Mouse (Mus musculus): ENCODE measurements at regions not wholly inside any gene's neighbourhood (a gene's known extent, or its start where the extent isn't known, plus 50 kb on each side); places are given as distances from the start of the nearest gene placed in this dataset.
A peak's percentile ranks its signal among the peaks of the same experiment; 100 is the strongest.

GRCm38 (mm10) chr3:19888405-19888804, 68.4 kb upstream of the Cp start:
- H3K36me3 ChIP-seq: no peaks in the 10 kb centered on the region
- no peak for DNase-seq (ENCODE audit: low spot score)
- H3K4me1 ChIP-seq: no peaks in the 10 kb centered on the region
- no peaks in the 10 kb centered on the region for H3K9me3 ChIP-seq (replicated peaks)
- H3K4me3 ChIP-seq: no peak overlapping the region
- H3K27me3 ChIP-seq (ENCODE audit: low read depth, poor library complexity, severe bottlenecking): no peaks in the 10 kb centered on the region
- no peak overlapping the region for H3K27ac ChIP-seq (replicated peaks)

- WGBS: 5% methylated on average over 10 of the region's 10 CpGs
- Histone ChIP-seq H3K4me3 (peak overlapping the region; percentile 91), H3K27me3 (ENCODE audit: low read depth, poor library complexity, severe bottlenecking) (no peaks in the 10 kb centered on the region), H3K36me3 (peaks cover 23% of the 10 kb centered on the region), H3K9me3 (replicated peaks) (peaks cover 6% of the 10 kb centered on the region; the same call in 1 of the 2 replicates), H3K27ac (replicated peaks) (peak overlapping the region; percentile 92), H3K4me1 (peaks cover 24% of the 10 kb centered on the region)
- no peak for DNase-seq (ENCODE audit: low spot score)
These were observed 62.6 kb upstream of the Cp start for GRCm38 (mm10) chr3:19894258-19894629.

- Histone ChIP-seq H3K27me3 (ENCODE audit: low read depth, poor library complexity, severe bottlenecking) (no peaks in the 10 kb centered on the region), H3K9me3 (replicated peaks) (peaks cover 9% of the 10 kb centered on the region; the same call in 1 of the 2 replicates), H3K4me1 (peaks cover 24% of the 10 kb centered on the region), H3K4me3 (peak overlapping the region; percentile 91), H3K27ac (replicated peaks) (peak overlapping the region; percentile 92), H3K36me3 (peaks cover 30% of the 10 kb centered on the region)
- DNase-seq (ENCODE audit: low spot score): peak; percentile 94
- WGBS: under 1% methylated on average over 68 of the region's 68 CpGs
These were observed 62.0 kb upstream of the Cp start for GRCm38 (mm10) chr3:19894630-19895578.

- H3K27ac ChIP-seq (replicated peaks): peak overlapping the region; percentile 92
- DNase-seq (ENCODE audit: low spot score): no peak
- no peaks in the 10 kb centered on the region for H3K27me3 ChIP-seq (ENCODE audit: low read depth, poor library complexity, severe bottlenecking)
- peaks cover 13% of the 10 kb centered on the region; the same call in 1 of the 2 replicates for H3K9me3 ChIP-seq (replicated peaks)
- H3K36me3 ChIP-seq: peaks cover 39% of the 10 kb centered on the region
- H3K4me1 ChIP-seq: peaks cover 24% of the 10 kb centered on the region
- peak overlapping the region; percentile 91 for H3K4me3 ChIP-seq
- WGBS: 49% methylated on average over 5 of the region's 5 CpGs
These were observed 61.1 kb upstream of the Cp start for GRCm38 (mm10) chr3:19895755-19896154.

- peaks cover 43% of the 10 kb centered on the region for H3K36me3 ChIP-seq
- peaks cover 13% of the 10 kb centered on the region; the same call in 1 of the 2 replicates for H3K9me3 ChIP-seq (replicated peaks)
- no peak overlapping the region; the same call in 1 of the 2 replicates for H3K4me3 ChIP-seq
- no peaks in the 10 kb centered on the region for H3K27me3 ChIP-seq (ENCODE audit: low read depth, poor library complexity, severe bottlenecking)
- no peak overlapping the region for H3K27ac ChIP-seq (replicated peaks)
- H3K4me1 ChIP-seq: peaks cover 24% of the 10 kb centered on the region
- DNase-seq (ENCODE audit: low spot score): no peak
- 97% methylated on average over 3 of the region's 3 CpGs for WGBS
These were observed 59.7 kb upstream of the Cp start for GRCm38 (mm10) chr3:19897140-19897539.

GRCm38 (mm10) chr3:19902226-19902625, 54.6 kb upstream of the Cp start:
- Histone ChIP-seq H3K36me3 (peaks cover 38% of the 10 kb centered on the region), H3K27me3 (ENCODE audit: low read depth, poor library complexity, severe bottlenecking) (no peaks in the 10 kb centered on the region), H3K4me1 (0 out of 2 replicates have a peak, but pooled peaks cover 1% of the 10 kb centered on the region), H3K27ac (replicated peaks) (no peak overlapping the region), H3K4me3 (no peak overlapping the region), H3K9me3 (replicated peaks) (peaks cover 13% of the 10 kb centered on the region; the same call in 1 of the 2 replicates)
- 91% methylated on average over 3 of the region's 3 CpGs for WGBS
- DNase-seq (ENCODE audit: low spot score): no peak

GRCm38 (mm10) chr3:19904446-19905275, 52.2 kb upstream of the Cp start:
- no peaks in the 10 kb centered on the region for H3K27me3 ChIP-seq (ENCODE audit: low read depth, poor library complexity, severe bottlenecking)
- H3K4me3 ChIP-seq: no peak overlapping the region
- 0 out of 2 replicates have a peak, but pooled peaks cover 6% of the 10 kb centered on the region for H3K9me3 ChIP-seq (replicated peaks)
- H3K4me1 ChIP-seq: no peaks in the 10 kb centered on the region
- WGBS: 27% methylated on average over 5 of the region's 5 CpGs
- peaks cover 15% of the 10 kb centered on the region for H3K36me3 ChIP-seq
- H3K27ac ChIP-seq (replicated peaks): no peak overlapping the region
- peak; percentile 55 for DNase-seq (ENCODE audit: low spot score)

All from midbrain, embryonic 10.5 days (tissue).